Comparison of ENCODE assay signal across 10 mouse cellular contexts in genomic region chr5:127191881-127192280, GRCm38 (mm10). TPM values are rescaled to one million over a fixed set of nuclear protein-coding genes. Genes with fewer than 3 reads are reported as not detected.
DNase-seq lines count a peak whose midpoint lies in the region; ATAC-seq lines count a peak whose summit lies in the region.
"Had no signal": no experiment of that assay in that cellular context is flagged by ENCODE, and none has a peak within 500 bp of the region (broad histone marks: within the 10 kb centered on the region; RNA-seq: fewer than 3 reads in every experiment).

No protein-coding gene starts in this region.

- no peaks in the 10 kb centered on the region for H3K27me3 ChIP-seq in neural tube, embryonic 15.5 days (replicated peaks)
- no peaks in the 10 kb centered on the region for H3K27me3 ChIP-seq in embryonic facial prominence, embryonic 14.5 days (replicated peaks; ENCODE audit: control insufficient read depth, insufficient read depth, low read length)

- peak; percentile 36 for DNase-seq in gastrocnemius, postnatal 10 days
- DNase-seq in gastrocnemius, postnatal 36 days: no peak
- peak; percentile 59 for DNase-seq in neural tube, embryonic 10.5 days (ENCODE audit: extremely low spot score, low spot score)
- DNase-seq in embryonic facial prominence, embryonic 14.5 days (ENCODE audit: low spot score): peak; percentile 80
- DNase-seq in ovary, postnatal 36 days (ENCODE audit: low spot score): peak; percentile 19
- no peak for DNase-seq in spleen, postnatal 10 days (ENCODE audit: low spot score in 2 of 2)
- DNase-seq in thymus, postnatal 0 days (ENCODE audit: low spot score): no peak

- no peaks in the 10 kb centered on the region for H3K36me3 ChIP-seq in neural tube, embryonic 15.5 days
- no peaks in the 10 kb centered on the region for H3K36me3 ChIP-seq in embryonic facial prominence, embryonic 14.5 days (ENCODE audit: control insufficient read depth, insufficient read depth, low read length)
- H3K36me3 ChIP-seq: heart, embryonic 10.5 days had no signal

- no peak for ATAC-seq in neural tube, embryonic 15.5 days (ENCODE audit: low FRiP score)
- ATAC-seq in embryonic facial prominence, embryonic 14.5 days (ENCODE audit: low read depth): no peak

- no peaks in the 10 kb centered on the region for H3K4me1 ChIP-seq in neural tube, embryonic 15.5 days
- no peaks in the 10 kb centered on the region for H3K4me1 ChIP-seq in embryonic facial prominence, embryonic 14.5 days (ENCODE audit: control insufficient read depth, insufficient read depth, low read length)
- H3K4me1 ChIP-seq: heart, embryonic 10.5 days had no signal

- no peak overlapping the region for H3K9ac ChIP-seq in neural tube, embryonic 15.5 days (replicated peaks)
- no peak overlapping the region for H3K9ac ChIP-seq in embryonic facial prominence, embryonic 14.5 days (ENCODE audit: low read depth, low read length)
- H3K9ac ChIP-seq: liver, embryonic 14.5 days had no signal

- H3K9me3 ChIP-seq in neural tube, embryonic 15.5 days (replicated peaks): no peaks in the 10 kb centered on the region
- peaks cover 10% of the 10 kb centered on the region; the same call in 1 of the 2 replicates for H3K9me3 ChIP-seq in embryonic facial prominence, embryonic 14.5 days (ENCODE audit: control insufficient read depth, low read length)
- H3K9me3 ChIP-seq: heart, embryonic 10.5 days had no signal

- H3K4me3 ChIP-seq in neural tube, embryonic 15.5 days (replicated peaks): no peak overlapping the region
- no peak overlapping the region for H3K4me3 ChIP-seq in embryonic facial prominence, embryonic 14.5 days (ENCODE audit: low read depth, low read length)
- H3K4me3 ChIP-seq: heart, embryonic 10.5 days had no signal

- intact Hi-C loops in gastrocnemius, postnatal 36 days (cut with DNase I): no loop called here

- H3K27ac ChIP-seq in neural tube, embryonic 15.5 days (replicated peaks): no peak overlapping the region
- no peak overlapping the region for H3K27ac ChIP-seq in embryonic facial prominence, embryonic 14.5 days (replicated peaks; ENCODE audit: low read depth, low read length)
- H3K27ac ChIP-seq: heart, embryonic 10.5 days; liver, embryonic 14.5 days had no signal

- WGBS in neural tube, embryonic 15.5 days: 35% methylated on average over 5 of the region's 5 CpGs
- 28% methylated on average over 5 of the region's 5 CpGs for WGBS in embryonic facial prominence, embryonic 14.5 days

- no peak overlapping the region for H3K4me2 ChIP-seq in neural tube, embryonic 15.5 days
- no peak overlapping the region for H3K4me2 ChIP-seq in embryonic facial prominence, embryonic 14.5 days (ENCODE audit: low read depth, low read length)

RNA-seq across cellular contexts. Expression of gene Tmem132c, which starts 49.7 kb away (rescaled TPM):
- under 1 TPM; 0.68 to 0.97 TPM for total RNA-seq in gastrocnemius, postnatal 10 days (2021)
- total RNA-seq in gastrocnemius, postnatal 36 days (2021): under 1 TPM; 0.18 to 0.22 TPM
- 13.7 and 13.9 TPM in 2 replicates for polyA plus RNA-seq in neural tube, embryonic 15.5 days (2015; fragmentation: Nextera tagmentation; extraction: Ambion mirVana)
- polyA plus RNA-seq in embryonic facial prominence, embryonic 14.5 days (2014; fragmentation: Nextera tagmentation; extraction: Ambion mirVana): 22.3 and 26.6 TPM in 2 replicates
- polyA plus RNA-seq in thymus, postnatal 0 days (2015; fragmentation: Nextera tagmentation; extraction: Ambion mirVana): 0.26 and 0.51 TPM in 2 replicates

Comparison
In these comparisons a context has a peak if more than half of its experiments do, and no peak if none do; other contexts are left out.
1. DNase-seq: peak in gastrocnemius, postnatal 10 days (single experiment), neural tube, embryonic 10.5 days (single experiment), embryonic facial prominence, embryonic 14.5 days (single experiment) and ovary, postnatal 36 days (single experiment); none in gastrocnemius, postnatal 36 days (0 of 2), spleen, postnatal 10 days (0 of 2) and thymus, postnatal 0 days (single experiment).